Mouse (Mus musculus) adrenal gland (tissue): Measurements from ENCODE around the gene Camkk1.

ENCODE experiments used
- intact Hi-C: fragments of 180-260 bp; cut with DNase I; formaldehyde crosslinking; loops from one replicate; pipeline ENCODE4 v1.15.1; 2025

Gene Camkk1

DNA sequence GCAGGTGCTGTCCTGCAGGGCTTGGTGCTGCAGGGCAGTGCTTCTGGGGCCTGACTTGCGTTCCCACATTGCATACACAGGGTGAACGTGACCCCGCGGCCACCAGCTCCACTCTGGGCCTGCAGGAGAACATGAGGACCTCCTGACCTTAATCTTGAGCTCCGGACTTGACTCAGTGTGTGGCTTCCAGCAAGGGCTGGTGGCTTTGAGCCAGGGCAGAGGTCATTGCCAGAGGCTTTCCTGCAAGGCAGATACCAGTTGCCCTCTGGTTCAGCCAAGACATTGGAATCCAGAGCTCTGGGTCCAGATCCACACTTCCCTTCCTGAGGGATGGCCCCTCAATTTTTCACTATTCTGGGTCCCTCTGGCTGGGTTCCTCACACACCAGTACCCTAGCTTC, 4.8 kb upstream of the Camkk1 start:
- intact Hi-C loops: no loop called here

DNA sequence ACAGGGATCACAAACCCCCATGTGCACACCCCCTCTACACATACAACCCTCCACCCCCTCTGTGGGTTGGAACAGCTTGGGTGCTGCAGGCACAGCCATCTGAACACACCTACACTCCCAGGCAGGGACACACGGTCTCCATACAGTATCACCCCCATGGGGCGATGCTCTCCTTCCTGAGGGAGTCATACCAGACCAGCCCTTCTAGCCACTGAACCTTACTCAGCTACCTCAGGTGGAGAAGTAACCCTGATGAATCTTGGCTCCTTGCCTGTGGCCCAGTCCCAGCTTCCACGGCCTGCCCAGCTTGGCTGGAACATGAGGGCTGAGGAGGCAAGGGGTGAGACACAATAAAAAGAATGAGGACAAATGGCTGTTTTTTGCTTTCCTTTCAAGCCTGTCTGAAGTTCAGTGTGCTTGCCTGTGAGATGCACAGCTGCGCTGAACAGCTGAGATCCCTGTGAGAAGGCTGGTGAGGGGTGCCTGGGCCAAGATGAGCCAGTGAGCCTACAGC, 3.9 kb upstream of the Camkk1 start:
- intact Hi-C loops: no loop called here

DNA sequence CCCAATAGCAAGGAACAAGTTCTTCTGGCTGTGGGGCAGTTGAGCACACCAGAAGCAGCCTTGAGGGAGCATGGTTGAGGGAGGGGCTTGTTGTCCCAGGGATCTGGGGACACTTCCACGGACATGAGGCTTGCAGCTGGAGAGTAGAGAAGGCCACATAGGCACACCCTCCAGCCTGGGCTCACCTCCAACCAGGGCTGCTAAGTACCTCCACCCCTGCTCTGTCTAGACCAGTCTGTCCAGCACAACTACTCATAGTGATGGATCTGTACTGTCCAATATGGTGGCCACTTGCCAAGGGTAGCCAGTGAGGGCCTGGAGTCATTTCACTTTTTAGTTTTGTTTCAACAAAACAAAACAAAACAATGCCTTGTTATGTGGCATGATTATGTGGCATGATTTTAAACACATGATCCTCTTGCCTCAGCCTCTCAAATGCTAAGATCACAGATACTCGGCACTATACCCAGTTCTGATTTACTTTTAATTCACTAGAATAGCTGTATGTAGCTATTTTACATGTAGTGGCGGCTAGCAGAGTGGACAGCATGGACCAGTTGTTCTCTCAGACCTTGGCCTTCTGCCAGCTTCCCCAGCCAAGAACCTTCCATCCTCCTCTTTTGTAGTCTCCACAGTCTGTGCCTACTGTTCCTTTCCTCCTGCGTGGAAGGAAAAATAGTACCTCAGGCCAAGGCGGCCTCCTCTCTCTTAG, 3.3 kb upstream of the Camkk1 start:
- intact Hi-C loops: no loop called here

DNA sequence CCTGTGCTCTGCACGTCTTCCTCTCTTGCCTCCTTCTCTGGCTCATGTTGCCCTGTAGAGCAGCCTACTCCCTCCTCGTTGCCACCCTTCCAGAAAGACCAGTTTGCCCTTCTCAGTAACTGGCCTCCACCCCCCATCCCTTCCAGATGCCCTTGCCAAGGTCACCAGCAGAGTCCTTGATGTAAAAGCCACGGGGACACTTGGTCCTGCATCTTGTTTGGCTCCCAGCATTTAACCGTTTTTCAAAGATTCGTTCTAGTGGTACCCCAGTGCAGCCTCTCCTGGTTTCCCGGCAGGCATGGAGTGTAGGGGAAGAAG, 2.7 kb upstream of the Camkk1 start:
- intact Hi-C loops: no loop called here

DNA sequence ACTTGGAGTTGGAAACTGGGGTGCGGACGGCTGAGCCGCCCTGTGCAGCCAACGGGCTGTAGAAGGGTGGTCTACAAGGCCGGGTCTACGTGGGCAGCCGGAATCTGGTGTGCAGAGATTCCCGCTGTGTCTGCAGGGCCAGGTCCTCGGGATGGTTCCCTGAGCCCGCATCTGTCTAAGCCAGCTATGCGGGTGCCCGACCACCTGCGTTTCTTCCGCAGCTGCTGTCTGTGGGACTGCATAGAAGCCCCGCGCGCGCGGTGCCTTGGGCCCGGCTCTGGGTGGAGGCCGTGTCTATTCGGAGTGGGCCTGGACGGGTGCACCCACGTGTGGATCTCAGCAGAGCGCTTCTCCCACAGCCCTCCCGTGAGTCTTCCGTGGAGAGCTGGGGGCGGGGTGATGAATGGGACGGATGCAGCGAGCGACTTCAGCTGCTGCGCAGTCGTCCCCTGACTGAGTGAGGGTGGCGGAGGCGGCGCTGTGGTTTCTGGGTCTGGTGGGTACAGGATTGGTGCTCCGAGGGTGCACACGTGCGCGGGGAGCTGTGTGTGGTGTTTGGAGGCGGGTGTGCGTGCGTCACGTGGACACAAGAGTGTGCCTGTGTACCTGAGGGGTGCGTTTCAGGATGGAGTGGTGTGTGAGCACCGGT, 463 bp downstream of the Camkk1 start:
- intact Hi-C loops: no loop called here

DNA sequence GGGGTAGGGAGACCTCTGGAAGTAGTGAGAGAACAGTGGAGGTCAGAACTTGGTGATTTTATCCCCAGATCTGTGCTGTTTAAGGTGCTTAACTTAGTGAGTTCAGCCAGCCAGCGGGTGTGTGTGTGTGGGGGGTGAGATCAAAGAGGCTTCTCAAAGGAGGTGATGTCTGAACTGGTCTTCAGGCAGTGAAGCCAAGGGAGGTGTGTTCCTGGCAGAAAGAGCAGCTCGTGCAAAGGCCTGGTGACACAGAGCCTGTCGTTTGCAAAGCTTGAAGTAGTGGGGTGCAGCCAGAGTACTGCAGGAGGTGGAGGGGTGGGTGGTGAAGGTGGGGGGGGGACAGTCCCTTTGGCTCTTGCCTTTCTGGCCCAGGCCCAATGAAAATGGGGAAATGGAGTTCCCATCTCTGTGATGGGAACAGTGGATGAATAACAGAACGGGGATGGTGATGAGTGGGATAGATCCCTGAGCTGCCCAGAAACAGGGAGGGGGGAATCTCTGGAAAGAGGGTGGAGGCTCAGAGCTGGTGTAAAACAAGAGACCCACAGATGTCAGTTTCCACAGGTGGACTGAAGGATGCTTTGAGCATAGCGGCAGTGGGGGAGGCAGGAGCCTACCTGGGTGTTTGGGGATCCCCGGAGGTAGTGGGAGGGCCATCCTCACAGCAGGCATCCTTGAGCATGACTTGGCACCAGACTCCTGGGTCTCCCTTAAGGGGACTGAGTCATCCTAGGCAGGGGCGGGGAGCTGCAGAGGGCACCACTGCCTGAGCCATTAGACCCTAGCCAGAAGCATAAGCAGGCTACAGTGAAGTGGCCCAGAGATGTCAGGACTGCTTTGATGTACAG, 2.4 kb downstream of the Camkk1 start:
- intact Hi-C loops: no loop called here

DNA sequence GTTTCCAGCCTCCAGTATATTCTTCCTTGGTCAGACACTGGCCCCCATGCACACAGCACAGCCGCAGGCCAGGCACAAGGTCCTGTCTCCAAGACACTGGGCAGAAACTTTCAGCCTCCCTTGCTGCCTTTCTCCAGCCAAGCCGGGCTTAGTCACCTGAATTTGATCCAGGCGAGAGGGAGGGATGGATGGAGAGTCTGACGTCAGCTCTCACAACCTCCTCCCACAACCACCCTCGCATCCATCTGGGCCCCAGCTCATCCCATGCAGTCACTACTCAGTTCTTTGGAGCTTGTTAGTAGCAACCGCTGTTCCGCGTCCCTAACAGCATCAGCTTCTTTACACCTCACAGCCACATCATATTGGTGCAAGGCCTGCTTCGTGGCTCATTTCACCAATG, 4.3 kb downstream of the Camkk1 start:
- intact Hi-C loops: no loop called here

DNA sequence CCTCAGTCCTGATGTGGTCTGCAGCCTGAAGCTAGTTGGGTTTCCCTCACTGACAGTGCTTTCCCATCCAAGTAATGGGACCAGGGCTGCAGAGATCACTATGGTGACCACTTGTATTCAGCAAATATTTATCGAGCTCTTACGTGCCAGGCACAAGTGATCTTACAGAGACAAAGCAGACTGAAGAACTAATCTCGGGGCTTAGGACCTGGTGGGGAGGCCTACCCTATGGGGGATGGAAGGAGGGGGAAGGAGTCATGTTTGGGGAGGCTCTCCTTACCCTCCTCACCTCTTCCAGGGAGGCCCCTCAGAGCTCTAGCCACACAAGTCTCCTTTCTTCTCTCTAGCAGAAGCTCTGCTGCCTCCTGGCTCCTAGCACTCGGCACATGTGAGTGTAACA, 5.0 kb downstream of the Camkk1 start:
- intact Hi-C loops: no loop called here

DNA sequence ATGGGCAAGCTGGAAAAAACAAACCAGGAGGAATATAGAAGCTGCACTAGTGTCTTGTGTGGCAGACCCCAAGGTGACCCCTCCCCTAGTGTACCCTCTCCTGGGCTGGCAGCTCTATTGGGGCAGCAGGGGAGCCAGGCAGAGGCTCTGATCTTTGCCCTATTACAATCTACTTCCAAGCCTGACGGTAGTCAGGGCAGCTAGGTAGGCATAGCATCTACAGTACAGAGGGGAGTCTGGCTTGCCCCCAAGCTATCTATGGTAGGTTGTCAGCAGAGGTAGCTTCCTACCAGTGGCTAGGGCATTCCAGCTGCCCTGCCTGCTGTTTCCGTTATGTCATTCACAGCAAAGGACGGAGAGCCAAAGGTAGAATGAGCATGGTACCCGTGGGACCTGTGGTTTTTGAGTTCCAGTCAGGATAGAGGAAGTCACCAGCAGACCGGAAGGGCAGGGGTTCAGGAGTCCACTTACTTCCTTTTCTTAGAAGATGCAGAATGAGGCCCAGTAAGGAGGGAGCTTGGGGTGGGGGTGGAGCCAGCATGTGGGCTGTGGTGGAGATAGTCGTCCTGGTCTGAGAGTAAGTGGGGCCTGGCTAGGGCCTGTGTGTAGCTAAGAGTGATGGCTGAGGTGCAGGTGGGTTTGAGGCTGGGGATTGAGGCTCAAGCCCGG, 5.6 kb downstream of the Camkk1 start:
- intact Hi-C loops: no loop called here

DNA sequence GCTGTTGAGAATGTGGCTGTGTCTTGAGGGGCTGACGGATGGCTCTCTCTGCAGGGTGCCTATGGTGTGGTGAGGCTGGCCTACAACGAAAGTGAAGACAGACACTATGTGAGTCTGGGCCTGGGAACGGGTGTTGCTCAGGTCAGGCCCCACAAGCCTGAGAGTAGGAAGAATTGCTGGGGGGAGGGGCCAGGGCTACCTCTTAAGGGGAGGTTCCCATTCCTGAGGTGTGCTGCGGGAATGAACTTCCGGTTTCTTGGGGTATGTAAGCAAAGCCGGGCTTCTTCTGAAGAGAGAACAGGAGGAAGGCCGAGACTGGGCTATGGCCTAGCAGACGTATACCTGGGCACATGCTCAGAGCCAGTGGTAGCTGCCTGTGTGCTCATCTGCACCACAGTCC, 8.2 kb downstream of the Camkk1 start:
- intact Hi-C loops: no loop called here

DNA sequence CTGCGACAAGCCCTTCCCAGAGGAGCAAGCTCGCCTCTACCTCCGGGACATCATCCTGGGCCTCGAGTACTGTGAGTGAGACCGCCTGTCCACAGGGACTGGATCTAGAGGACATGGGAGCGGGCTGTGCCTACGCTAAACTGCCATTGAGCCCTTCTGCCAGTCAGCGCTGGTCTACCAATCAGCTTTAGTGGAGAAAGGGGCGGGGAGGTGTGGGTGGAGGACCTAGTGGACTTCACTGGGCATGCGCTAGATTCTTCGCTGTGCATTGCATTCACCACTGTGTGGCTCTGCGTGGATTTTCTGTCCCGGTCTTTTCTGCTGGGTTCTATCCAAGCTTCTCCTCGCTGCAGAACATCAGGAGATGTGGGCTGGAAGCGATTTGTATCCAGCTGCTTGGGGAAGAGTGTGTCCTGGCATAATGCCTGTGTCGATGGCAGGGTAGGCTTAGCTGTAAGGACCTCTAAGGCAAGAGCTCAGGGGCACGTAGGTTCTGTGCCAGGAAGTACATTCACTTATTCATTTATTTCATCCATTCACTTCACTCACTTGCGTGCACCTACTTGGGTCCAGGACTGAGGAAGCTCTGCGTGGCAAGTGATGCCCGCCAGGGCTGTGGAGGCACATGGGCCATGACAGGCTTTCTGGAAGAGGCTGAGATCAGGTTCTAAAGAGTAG, 12.2 kb downstream of the Camkk1 start:
- intact Hi-C loops: no loop called here

DNA sequence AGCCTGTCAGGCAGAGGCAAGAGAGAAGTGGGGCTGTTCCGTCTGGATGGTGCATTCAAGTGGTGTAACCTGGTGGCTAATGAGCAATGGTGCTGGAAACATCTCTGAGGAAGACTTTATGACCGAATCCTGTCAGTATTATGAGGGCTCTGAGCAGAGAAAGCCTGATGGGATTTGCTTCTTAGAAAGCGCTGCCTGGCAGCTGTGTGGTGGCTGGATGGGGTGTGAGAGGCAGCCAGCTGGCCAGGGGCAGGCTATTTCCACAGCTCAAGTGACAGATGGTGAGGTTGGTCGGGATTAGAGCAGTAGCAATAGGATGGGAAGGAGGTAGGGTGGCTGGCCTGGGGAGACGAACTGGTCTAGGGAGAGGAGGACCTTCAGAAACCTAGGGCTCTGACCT, 12.7 kb downstream of the Camkk1 start:
- intact Hi-C loops: no loop called here

DNA sequence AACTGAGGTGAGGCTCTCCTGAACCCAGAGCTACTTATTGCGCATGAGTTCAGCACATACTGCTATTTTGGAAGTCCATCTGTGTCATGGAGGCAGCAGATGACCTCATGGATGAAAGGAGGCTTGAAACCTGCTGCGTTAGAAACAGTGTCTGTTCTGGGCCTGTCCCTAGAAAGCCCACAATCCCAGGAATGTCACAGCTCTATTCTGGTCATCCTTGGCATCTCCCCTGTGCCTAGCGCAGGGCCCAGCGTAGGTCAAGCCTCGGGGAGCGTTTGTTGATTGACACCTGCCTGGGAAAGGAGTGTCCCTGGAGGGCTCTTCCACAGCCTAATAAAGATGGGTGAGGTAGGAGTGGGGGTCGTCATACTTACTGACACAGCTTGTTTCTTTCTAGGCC, 17.3 kb downstream of the Camkk1 start:
- intact Hi-C loops: no loop called here

DNA sequence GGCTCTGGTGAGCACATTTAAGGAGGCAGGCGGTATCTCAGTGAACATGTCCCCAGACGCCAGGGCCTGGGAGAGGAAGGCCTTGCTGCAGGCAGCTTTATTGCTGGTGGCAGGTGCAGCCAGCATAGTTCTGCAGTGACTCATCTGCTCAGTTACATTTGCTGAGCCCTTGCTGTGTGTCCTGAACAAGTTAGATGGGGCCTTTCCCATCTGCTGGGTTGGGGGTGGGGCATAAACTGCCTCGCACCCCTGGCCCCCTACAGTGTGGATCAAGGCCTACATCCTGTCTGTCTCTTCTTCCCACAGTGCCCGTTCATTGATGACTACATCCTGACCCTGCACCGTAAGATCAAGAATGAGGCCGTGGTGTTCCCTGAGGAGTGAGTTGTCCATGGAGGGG, 18.1 kb downstream of the Camkk1 start:
- intact Hi-C loops: no loop called here

DNA sequence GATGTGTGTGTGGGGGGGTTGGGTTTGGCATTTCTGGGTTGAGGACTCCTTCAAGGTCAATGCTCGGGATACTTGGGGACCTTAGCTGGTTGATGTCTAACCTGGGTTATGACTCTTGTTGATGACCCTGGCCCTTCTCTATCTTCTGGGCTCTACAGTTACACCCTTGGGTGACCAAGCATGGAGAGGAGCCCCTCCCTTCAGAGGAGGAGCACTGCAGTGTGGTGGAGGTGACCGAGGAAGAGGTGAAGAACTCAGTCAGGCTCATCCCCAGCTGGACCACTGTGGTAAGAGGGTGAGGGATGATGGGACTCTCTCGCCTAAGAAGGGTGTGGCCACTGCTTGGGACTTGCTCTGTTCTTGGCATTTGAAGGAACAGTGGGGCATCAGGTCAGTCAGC, 18.9 kb downstream of the Camkk1 start:
- intact Hi-C loops: no loop called here

DNA sequence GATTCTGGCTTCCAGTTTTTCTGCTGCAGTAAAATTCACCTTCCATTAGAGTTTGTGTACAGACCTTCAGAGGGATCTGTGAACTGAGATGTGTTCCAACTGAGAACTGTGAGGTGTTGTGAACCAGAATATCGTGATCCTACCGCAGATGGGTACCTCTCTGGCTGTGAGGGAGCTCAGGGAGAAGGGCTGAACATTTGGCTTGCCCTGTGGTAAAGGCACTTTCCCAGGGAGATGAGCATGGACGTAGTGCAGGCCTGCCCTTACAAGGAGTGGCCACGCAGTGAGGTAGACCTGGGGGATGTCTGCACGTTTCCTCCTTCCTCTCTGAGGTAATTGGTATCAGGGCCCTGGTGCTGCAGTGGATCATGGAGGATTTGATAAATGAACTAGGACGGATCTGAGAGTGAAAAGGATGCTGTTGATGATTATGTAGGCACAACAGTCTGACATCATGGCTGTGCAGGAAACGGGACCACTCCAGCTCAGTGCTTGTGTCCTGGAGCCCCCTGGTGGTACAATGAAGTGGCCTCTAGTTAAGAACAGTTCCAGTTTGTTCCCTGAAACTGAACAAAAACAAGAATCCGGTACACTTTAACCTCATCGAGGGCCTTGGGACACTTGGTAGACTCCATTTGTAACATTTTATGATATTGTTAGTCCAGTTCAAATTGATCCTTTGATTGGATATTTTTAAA, 20.4 kb downstream of the Camkk1 start:
- intact Hi-C loops: loop anchor here (1.0 kb wide), 1 partner anchor 33 kb away; no protein-coding TSS in a partner anchor

DNA sequence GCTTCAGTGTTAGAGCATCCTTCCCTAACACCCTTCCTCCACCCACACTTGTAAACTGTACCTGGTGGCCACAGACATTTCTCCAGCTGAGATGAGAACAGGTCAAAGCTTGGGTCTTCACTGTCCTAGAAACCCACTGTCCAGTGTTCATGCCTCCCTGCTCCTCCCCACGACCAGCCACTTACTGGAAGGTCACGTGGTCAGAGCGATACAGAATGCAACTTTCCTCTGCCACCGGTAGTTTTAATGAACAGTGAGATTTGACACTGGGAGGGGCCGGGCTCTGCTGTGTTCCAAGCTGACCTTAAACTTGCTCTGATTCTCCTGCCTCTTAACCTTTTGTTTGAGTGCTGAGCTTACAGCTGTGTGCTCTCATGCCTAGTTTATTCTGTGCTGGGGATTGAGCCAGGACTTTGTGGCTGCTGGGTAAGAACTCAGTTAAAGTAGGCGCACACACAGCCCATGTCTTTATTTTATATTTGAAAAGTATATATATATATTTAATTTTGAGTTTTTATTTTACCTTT, 25.5 kb downstream of the Camkk1 start:
- intact Hi-C loops: no loop called here

DNA sequence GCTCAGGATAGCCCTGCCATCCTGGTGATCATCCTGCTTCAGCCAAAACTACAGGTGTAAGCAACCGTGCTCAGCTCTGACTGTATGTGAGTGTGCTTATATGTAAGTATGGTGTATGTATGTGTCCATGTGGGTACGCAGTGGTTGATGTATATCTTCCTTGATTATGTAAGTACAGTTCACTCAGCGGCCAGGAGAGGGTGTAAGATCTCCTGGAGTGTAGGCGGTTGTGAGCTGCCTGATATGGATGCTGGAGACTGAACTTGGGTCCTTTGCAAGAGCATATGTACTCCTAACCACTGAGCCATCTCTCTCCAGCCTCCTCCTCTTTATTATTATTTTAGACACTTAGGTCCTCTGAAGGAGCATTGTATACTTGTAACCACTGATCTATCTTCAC, 26.0 kb downstream of the Camkk1 start:
- intact Hi-C loops: no loop called here

DNA sequence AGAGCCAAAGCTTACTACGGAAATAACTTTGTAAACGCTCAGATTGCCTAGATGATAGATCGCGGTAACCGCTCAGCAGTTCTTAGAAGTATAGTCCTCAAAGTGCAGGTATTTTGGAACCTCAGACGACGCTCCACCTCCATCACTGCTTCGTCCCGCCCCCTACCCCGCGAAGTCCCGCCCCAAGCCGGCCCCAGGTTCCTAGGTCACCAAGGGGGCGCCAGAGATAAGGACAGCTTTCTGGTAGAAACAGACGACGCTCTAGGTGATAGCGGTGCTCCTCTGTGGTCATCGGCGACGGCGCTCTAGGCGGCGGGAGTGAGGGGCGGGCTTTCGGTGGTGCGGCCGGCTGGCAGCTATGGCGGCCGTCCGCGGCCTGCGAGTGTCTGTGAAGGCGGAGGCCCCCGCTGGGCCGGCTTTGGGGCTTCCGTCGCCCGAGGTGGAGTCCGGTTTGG, 28.8 kb downstream of the Camkk1 start, which contains the start of gene Ncbp3:
Gene Ncbp3 (plus strand): TSS at position 242 of the 455 bp plus-strand sequence.
- intact Hi-C loops: no loop called here
